Mouse (Mus musculus) R1 (cell line): ENCODE results near the gene Zfp770.
A peak's percentile ranks its signal among the peaks of the same experiment; 100 is the strongest.
"Not testable (repeated sequence)": the region's sequence is repeated elsewhere in the genome, so short reads cannot be mapped to it uniquely, and the experiment has no call there.

Experiments
- DNase-seq: peaks from one replicate; pipeline ENCODE4 v3.0.0-alpha.2; 2018; ENCODE audit warnings: low read depth, low spot score

Zfp770 gene

GRCm38 (mm10) chr2:114200932-114201559 is at the start of gene Zfp770:
Zfp770 (minus strand) TSS chr2:114201469.
- peak; percentile 86 for DNase-seq

- DNase-seq: no peak
Observed at GRCm38 (mm10) chr2:114249440-114249839, 48.2 kb upstream of the Zfp770 start.

GRCm38 (mm10) chr2:114237639-114238038 is 36.4 kb upstream of the Zfp770 start:
- DNase-seq: peak; percentile 23

GRCm38 (mm10) chr2:114236566-114236965 is 35.3 kb upstream of the Zfp770 start:
- DNase-seq: no peak

GRCm38 (mm10) chr2:114235584-114235983 is 34.3 kb upstream of the Zfp770 start:
- DNase-seq: no peak

- no peak for DNase-seq
Observed at GRCm38 (mm10) chr2:114231248-114231647, 30.0 kb upstream of the Zfp770 start.

GRCm38 (mm10) chr2:114228672-114229071 is 27.4 kb upstream of the Zfp770 start:
- no peak for DNase-seq

GRCm38 (mm10) chr2:114205036-114205435 is 3.8 kb upstream of the Zfp770 start:
- no peak for DNase-seq

GRCm38 (mm10) chr2:114201574-114201973 is 305 bp upstream of the Zfp770 start:
- no peak for DNase-seq

GRCm38 (mm10) chr2:114196421-114196820 is 4.8 kb downstream of the Zfp770 start:
- DNase-seq: no peak

GRCm38 (mm10) chr2:114186924-114187323 is 14.3 kb downstream of the Zfp770 start, which contains the start of gene Aqr:
Aqr (minus strand) TSS chr2:114187024.
- not testable (repeated sequence) for DNase-seq

- DNase-seq: peak; percentile 86
Observed at GRCm38 (mm10) chr2:114177802-114178733, 23.2 kb downstream of the Zfp770 start.

- peak; percentile 95 for DNase-seq
Observed at GRCm38 (mm10) chr2:114174651-114175484, 26.4 kb downstream of the Zfp770 start.

- no peak for DNase-seq
Observed at GRCm38 (mm10) chr2:114173248-114173647, 28.0 kb downstream of the Zfp770 start.

GRCm38 (mm10) chr2:114167837-114168236 is 33.4 kb downstream of the Zfp770 start:
- no peak for DNase-seq

GRCm38 (mm10) chr2:114161978-114162377 is 39.3 kb downstream of the Zfp770 start:
- no peak for DNase-seq

- no peak for DNase-seq
Observed at GRCm38 (mm10) chr2:114157345-114157744, 43.9 kb downstream of the Zfp770 start.

- no peak for DNase-seq
Observed at GRCm38 (mm10) chr2:114156639-114157038, 44.6 kb downstream of the Zfp770 start.

- no peak for DNase-seq
Observed at GRCm38 (mm10) chr2:114153247-114153646, 48.0 kb downstream of the Zfp770 start.

- DNase-seq: no peak
Observed at GRCm38 (mm10) chr2:114146864-114147458, 54.3 kb downstream of the Zfp770 start.

- DNase-seq: peak; percentile 62
Observed at GRCm38 (mm10) chr2:114145315-114145801, 55.9 kb downstream of the Zfp770 start.
